Mouse (Mus musculus): Measurements from ENCODE around the gene Dgcr2. TPM values are rescaled to one million over a fixed set of nuclear protein-coding genes. Genes with fewer than 3 reads are reported as not detected.

Dgcr2 gene
- polyA plus RNA-seq, 1 experiment from 2014 or later, result 110 TPM

DNA sequence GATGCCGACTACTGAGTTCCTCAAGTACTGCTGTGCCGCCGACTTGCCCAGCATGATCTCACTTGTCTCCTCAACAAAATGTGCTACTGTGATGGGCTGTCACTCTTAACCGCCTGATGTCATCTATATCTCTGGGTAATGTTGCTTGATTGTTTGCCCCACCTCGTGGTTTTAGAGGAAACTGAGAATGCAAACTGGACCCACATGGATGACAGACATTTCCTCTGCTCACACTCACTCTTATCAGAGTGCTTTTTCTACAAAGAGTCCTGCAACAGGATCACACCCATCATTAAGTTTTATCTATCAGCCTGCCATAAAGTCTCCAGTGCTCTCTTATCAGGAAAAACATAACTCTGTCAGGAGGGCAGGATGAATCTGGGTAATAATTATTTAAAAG lies 27.1 kb downstream of the Dgcr2 start:
- DNase-seq (ENCODE audit: low spot score) (no peak), ATAC-seq (ENCODE audit: insufficient read depth, low FRiP score, low TSS enrichment) (no peak)
- Histone ChIP-seq H3K4me3 (ENCODE audit: low read depth, low read length) (no peak overlapping the region), H3K9me3 (ENCODE audit: control insufficient read depth, low read length) (no peaks in the 10 kb centered on the region), H3K4me1 (ENCODE audit: control insufficient read depth, insufficient read depth, low read length) (no peaks in the 10 kb centered on the region), H3K27ac (ENCODE audit: low read depth, low read length) (no peak overlapping the region), H3K36me3 (ENCODE audit: control insufficient read depth, insufficient read depth, low read length) (0 out of 2 replicates have a peak, but pooled peaks cover 5% of the 10 kb centered on the region), H3K27me3 (ENCODE audit: control insufficient read depth, insufficient read depth, low read length) (no peaks in the 10 kb centered on the region), H3K4me2 (ENCODE audit: low read depth) (no peak overlapping the region), H3K9ac (ENCODE audit: low read length) (no peak overlapping the region)
- WGBS, result 90% methylated on average over 5 of the region's 5 CpGs

DNA sequence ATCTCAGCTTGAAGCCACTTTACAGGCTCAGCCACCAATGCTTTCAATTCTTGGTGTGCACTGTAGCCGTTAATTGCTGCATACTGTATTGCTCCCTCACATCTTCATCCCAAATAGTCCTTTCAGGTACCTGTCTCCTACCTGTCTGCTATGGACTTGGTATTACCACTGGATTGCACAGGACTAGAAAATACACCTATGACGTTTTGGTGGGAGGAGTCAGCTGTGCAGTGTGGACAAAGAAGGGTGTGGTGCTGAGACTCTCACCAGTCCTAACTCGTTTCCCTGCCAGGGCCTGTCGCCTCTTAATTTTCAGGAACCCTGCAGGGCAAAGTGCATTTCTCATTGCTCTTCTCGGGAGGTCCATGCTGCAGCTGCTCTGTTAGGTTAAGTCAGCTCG lies 32.6 kb downstream of the Dgcr2 start:
- Histone ChIP-seq H3K27me3 (ENCODE audit: control insufficient read depth, insufficient read depth, low read length) (no peaks in the 10 kb centered on the region), H3K27ac (ENCODE audit: low read depth, low read length) (no peak overlapping the region), H3K9ac (ENCODE audit: low read length) (no peak overlapping the region), H3K9me3 (ENCODE audit: control insufficient read depth, low read length) (no peaks in the 10 kb centered on the region), H3K36me3 (ENCODE audit: control insufficient read depth, insufficient read depth, low read length) (0 out of 2 replicates have a peak, but pooled peaks cover 5% of the 10 kb centered on the region), H3K4me2 (ENCODE audit: low read depth) (no peak overlapping the region), H3K4me3 (ENCODE audit: low read depth, low read length) (no peak overlapping the region), H3K4me1 (ENCODE audit: control insufficient read depth, insufficient read depth, low read length) (no peaks in the 10 kb centered on the region)
- no peak for ATAC-seq (ENCODE audit: insufficient read depth, low FRiP score, low TSS enrichment)
- no peak for DNase-seq (ENCODE audit: low spot score)
- WGBS, result 77% methylated on average over 6 of the region's 6 CpGs

DNA sequence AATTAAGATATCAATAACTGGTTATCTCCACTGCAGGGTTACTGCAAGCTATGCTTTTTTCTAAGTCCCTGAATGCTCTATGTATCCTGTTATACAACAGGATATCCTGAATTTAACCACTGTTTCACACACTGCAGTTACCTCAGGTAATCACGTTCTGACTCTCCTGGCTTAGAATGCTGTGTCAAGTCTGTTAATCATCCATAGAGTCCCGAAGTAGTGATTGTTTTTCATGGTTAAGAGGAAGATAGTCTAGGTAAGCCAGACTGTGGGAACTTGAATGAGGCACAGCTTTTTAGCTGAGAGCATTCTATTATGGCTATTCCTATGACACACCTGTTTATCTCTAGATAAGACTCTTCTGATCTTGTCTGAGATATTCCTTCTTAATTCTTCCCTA lies 33.1 kb downstream of the Dgcr2 start:
- no peak overlapping the region for H3K4me3 ChIP-seq (ENCODE audit: low read depth, low read length)
- DNase-seq (ENCODE audit: low spot score) (no peak), ATAC-seq (ENCODE audit: insufficient read depth, low FRiP score, low TSS enrichment) (no peak)
- no peaks in the 10 kb centered on the region for H3K4me1 ChIP-seq (ENCODE audit: control insufficient read depth, insufficient read depth, low read length)
- H3K27me3 ChIP-seq (ENCODE audit: control insufficient read depth, insufficient read depth, low read length), result no peaks in the 10 kb centered on the region
- no peak overlapping the region for H3K4me2 ChIP-seq (ENCODE audit: low read depth)
- no peak overlapping the region for H3K9ac ChIP-seq (ENCODE audit: low read length)
- H3K9me3 ChIP-seq (ENCODE audit: control insufficient read depth, low read length), result no peaks in the 10 kb centered on the region
- H3K36me3 ChIP-seq (ENCODE audit: control insufficient read depth, insufficient read depth, low read length), result 0 out of 2 replicates have a peak, but pooled peaks cover 5% of the 10 kb centered on the region
- 96% methylated on average over 2 of the region's 2 CpGs for WGBS
- no peak overlapping the region for H3K27ac ChIP-seq (ENCODE audit: low read depth, low read length)

DNA sequence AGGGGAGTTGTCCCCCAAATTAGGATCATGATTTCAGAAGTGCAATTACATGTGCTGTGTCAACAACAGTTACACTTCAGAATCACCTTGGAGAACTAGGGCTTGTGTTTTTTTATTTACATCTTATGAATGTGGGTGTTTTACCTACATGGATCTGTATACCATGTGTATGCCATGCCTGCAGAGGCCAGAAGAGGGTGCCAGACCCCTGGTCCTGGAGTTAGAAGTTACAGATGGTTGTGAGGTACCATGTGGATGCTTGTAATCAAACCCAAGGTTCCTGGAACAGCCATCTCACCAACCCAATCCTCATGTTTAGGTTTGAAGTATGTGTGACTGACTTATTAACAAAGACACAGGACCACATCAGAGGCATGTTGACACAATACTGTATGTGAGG lies 39.8 kb downstream of the Dgcr2 start:
- no peak overlapping the region for H3K9ac ChIP-seq (ENCODE audit: low read length)
- no peaks in the 10 kb centered on the region for H3K4me1 ChIP-seq (ENCODE audit: control insufficient read depth, insufficient read depth, low read length)
- no peak overlapping the region for H3K4me3 ChIP-seq (ENCODE audit: low read depth, low read length)
- H3K27me3 ChIP-seq (ENCODE audit: control insufficient read depth, insufficient read depth, low read length), result no peaks in the 10 kb centered on the region
- no peak overlapping the region for H3K4me2 ChIP-seq (ENCODE audit: low read depth)
- peaks cover 32% of the 10 kb centered on the region for H3K36me3 ChIP-seq (ENCODE audit: control insufficient read depth, insufficient read depth, low read length)
- no peaks in the 10 kb centered on the region for H3K9me3 ChIP-seq (ENCODE audit: control insufficient read depth, low read length)
- no peak overlapping the region for H3K27ac ChIP-seq (ENCODE audit: low read depth, low read length)
- DNase-seq (ENCODE audit: low spot score), result no peak
- ATAC-seq (ENCODE audit: insufficient read depth, low FRiP score, low TSS enrichment), result no peak

DNA sequence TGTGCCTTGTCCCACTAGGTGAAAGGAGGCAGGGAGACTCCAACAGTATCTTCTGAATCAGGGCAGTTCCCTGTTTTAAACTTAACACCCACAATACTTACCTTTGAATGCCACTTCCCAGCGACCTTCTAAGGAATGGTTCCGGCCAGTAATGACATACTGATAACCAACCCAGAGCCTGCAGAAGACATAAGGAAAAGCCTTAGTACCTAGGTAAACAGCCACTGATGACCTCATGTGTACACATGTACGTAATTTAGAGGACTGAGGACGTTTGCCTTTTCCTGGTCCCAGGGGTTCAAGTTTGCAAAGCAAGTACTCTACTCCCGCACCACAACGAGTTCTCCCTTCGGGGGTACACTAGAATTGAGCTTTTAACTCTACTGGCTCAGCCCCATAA lies 41.2 kb downstream of the Dgcr2 start:
- 93% methylated on average over 7 of the region's 7 CpGs for WGBS
- peaks cover 32% of the 10 kb centered on the region for H3K36me3 ChIP-seq (ENCODE audit: control insufficient read depth, insufficient read depth, low read length)

DNA sequence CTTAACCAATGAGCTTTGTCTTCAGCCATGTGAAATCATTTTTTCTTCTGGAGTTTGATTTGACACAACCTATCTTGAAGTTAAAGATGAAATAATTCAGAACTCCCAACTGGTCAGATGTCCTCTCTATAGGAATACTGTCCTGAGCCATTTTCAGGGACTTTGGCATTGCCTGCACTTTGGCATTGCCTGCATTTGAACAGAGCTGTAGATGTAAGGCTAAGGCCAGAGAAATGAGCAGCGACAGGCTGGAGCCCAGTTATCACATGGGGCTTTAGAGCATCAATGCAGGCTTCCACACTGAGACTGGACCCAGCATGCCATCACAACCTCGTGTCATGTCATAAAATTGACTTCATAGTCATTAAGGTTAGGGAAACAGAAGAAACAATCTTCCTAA lies 45.1 kb downstream of the Dgcr2 start:
- no peak for DNase-seq (ENCODE audit: low spot score)
- Histone ChIP-seq H3K9ac (ENCODE audit: low read length) (no peak overlapping the region), H3K4me2 (ENCODE audit: low read depth) (no peak overlapping the region), H3K27me3 (ENCODE audit: control insufficient read depth, insufficient read depth, low read length) (no peaks in the 10 kb centered on the region), H3K36me3 (ENCODE audit: control insufficient read depth, insufficient read depth, low read length) (peaks cover 28% of the 10 kb centered on the region), H3K4me1 (ENCODE audit: control insufficient read depth, insufficient read depth, low read length) (no peaks in the 10 kb centered on the region), H3K9me3 (ENCODE audit: control insufficient read depth, low read length) (no peaks in the 10 kb centered on the region), H3K4me3 (ENCODE audit: low read depth, low read length) (no peak overlapping the region), H3K27ac (ENCODE audit: low read depth, low read length) (no peak overlapping the region)
- no peak for ATAC-seq (ENCODE audit: insufficient read depth, low FRiP score, low TSS enrichment)
- WGBS, result 90% methylated on average over 2 of the region's 2 CpGs

More for the DNA sequence above, 41.2 kb downstream of the Dgcr2 start:
- no peak overlapping the region for H3K4me2 ChIP-seq (ENCODE audit: low read depth)
- no peak overlapping the region for H3K27ac ChIP-seq (ENCODE audit: low read depth, low read length)
- H3K27me3 ChIP-seq (ENCODE audit: control insufficient read depth, insufficient read depth, low read length), result no peaks in the 10 kb centered on the region
- DNase-seq (ENCODE audit: low spot score), result no peak
- no peak overlapping the region for H3K9ac ChIP-seq (ENCODE audit: low read length)
- H3K4me3 ChIP-seq (ENCODE audit: low read depth, low read length), result no peak overlapping the region
- H3K4me1 ChIP-seq (ENCODE audit: control insufficient read depth, insufficient read depth, low read length), result no peaks in the 10 kb centered on the region
- ATAC-seq (ENCODE audit: insufficient read depth, low FRiP score, low TSS enrichment), result no peak
- H3K9me3 ChIP-seq (ENCODE audit: control insufficient read depth, low read length), result no peaks in the 10 kb centered on the region

DNA sequence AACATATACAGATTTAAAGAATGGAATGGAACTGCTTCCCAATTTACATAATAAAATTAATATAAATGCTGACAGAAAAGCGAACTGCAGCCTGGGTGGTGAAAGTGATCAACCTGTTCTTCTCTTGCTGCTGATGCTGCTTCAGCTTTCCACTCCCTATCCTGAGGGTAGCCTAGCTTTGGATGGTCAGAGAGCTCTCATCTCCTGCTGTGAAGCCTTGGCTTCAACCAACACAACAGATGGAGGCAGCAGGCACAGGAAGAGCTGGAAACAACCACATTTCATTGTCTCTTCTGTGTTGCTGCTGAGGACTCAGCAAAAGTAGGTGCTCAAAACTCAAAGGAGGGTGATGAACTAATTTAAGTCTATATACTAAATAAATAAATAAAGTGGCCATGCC lies 46.5 kb downstream of the Dgcr2 start:
- Histone ChIP-seq H3K9ac (ENCODE audit: low read length) (no peak overlapping the region), H3K36me3 (ENCODE audit: control insufficient read depth, insufficient read depth, low read length) (peaks cover 16% of the 10 kb centered on the region), H3K27ac (ENCODE audit: low read depth, low read length) (no peak overlapping the region), H3K4me1 (ENCODE audit: control insufficient read depth, insufficient read depth, low read length) (no peaks in the 10 kb centered on the region), H3K4me2 (ENCODE audit: low read depth) (no peak overlapping the region), H3K4me3 (ENCODE audit: low read depth, low read length) (no peak overlapping the region), H3K9me3 (ENCODE audit: control insufficient read depth, low read length) (no peaks in the 10 kb centered on the region), H3K27me3 (ENCODE audit: control insufficient read depth, insufficient read depth, low read length) (no peaks in the 10 kb centered on the region)
- DNase-seq (ENCODE audit: low spot score) (no peak), ATAC-seq (ENCODE audit: insufficient read depth, low FRiP score, low TSS enrichment) (no peak)
- 93% methylated on average over 1 of the region's 1 CpGs for WGBS

DNA sequence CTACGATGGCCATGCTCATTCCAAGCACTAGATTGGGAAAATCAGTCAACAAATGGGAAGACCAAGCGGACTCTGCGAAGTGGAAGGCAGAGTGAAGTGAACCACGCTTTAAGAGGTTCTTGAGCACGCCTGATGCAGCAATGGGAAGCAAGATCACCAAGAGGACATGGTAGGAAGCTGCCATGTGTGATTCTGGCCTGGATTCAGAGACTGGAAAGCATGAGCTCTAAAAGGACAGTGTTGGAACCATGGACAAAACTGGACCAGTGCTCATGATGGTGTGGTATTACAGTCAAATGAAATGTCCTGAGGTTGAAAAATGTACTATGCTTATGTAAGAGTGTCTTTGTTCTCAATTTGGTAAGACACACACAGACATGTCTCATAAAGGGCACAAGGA lies 47.0 kb downstream of the Dgcr2 start:
- DNase-seq (ENCODE audit: low spot score) (no peak), ATAC-seq (ENCODE audit: insufficient read depth, low FRiP score, low TSS enrichment) (no peak)
- Histone ChIP-seq H3K4me1 (ENCODE audit: control insufficient read depth, insufficient read depth, low read length) (no peaks in the 10 kb centered on the region), H3K36me3 (ENCODE audit: control insufficient read depth, insufficient read depth, low read length) (peaks cover 12% of the 10 kb centered on the region), H3K4me2 (ENCODE audit: low read depth) (no peak overlapping the region), H3K27ac (ENCODE audit: low read depth, low read length) (no peak overlapping the region), H3K27me3 (ENCODE audit: control insufficient read depth, insufficient read depth, low read length) (no peaks in the 10 kb centered on the region), H3K9me3 (ENCODE audit: control insufficient read depth, low read length) (no peaks in the 10 kb centered on the region), H3K9ac (ENCODE audit: low read length) (no peak overlapping the region), H3K4me3 (ENCODE audit: low read depth, low read length) (no peak overlapping the region)
- 93% methylated on average over 5 of the region's 5 CpGs for WGBS

DNA sequence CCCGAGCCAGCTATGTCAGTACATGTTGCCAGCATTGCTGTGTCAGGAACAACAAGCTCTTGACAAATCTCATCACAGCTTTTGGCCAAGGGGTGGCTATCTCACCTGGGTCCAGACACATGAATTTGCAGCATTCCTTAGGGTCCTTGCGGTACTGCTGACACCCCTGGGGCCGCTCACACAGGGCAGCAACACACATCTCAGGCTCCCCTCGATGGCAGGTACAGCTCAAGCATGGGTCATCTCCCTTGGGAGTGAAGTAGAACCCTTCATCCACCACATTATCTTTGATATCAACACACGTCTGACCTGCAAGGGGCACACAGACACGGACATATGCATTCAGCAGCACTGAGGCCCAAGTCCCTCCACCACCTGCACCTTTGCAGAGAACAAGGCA lies 48.9 kb downstream of the Dgcr2 start:
- H3K4me1 ChIP-seq (ENCODE audit: control insufficient read depth, insufficient read depth, low read length), result no peaks in the 10 kb centered on the region
- H3K27ac ChIP-seq (ENCODE audit: low read depth, low read length), result no peak overlapping the region
- peaks cover 11% of the 10 kb centered on the region for H3K36me3 ChIP-seq (ENCODE audit: control insufficient read depth, insufficient read depth, low read length)
- H3K4me2 ChIP-seq (ENCODE audit: low read depth), result no peak overlapping the region
- no peak overlapping the region for H3K4me3 ChIP-seq (ENCODE audit: low read depth, low read length)
- WGBS, result 90% methylated on average over 6 of the region's 6 CpGs
- no peaks in the 10 kb centered on the region for H3K27me3 ChIP-seq (ENCODE audit: control insufficient read depth, insufficient read depth, low read length)
- H3K9ac ChIP-seq (ENCODE audit: low read length), result no peak overlapping the region
- no peaks in the 10 kb centered on the region for H3K9me3 ChIP-seq (ENCODE audit: control insufficient read depth, low read length)
- DNase-seq (ENCODE audit: low spot score), result no peak
- ATAC-seq (ENCODE audit: insufficient read depth, low FRiP score, low TSS enrichment), result no peak

Data from neural tube, embryonic 11.5 days (tissue).